Mouse (Mus musculus): ENCODE data around the gene Man1c1. TPM values are rescaled to one million over a fixed set of nuclear protein-coding genes. Genes with fewer than 3 reads are reported as not detected.

The Man1c1 gene
- polyA plus RNA-seq (2011; ENCODE audit: insufficient read length, low read depth, missing spikeins): 23.4 and 26.7 TPM in 2 replicates

- peak; percentile 84 for TF ChIP-seq POLR2A (IDR thresholded peaks at IDR 0.05; ENCODE audit: low read depth, low read length)
- no peak for TF ChIP-seq CTCF (IDR thresholded peaks at IDR 0.05; ENCODE audit: borderline replicate concordance, insufficient read depth, low read length)
- H3K4me3 ChIP-seq (ENCODE audit: insufficient read depth, low read length): peak within 1 kb of the TSS; percentile 72
- peaks cover 2% of the 10 kb centered on the region; the same call in 1 of the 2 replicates for H3K4me1 ChIP-seq (ENCODE audit: control insufficient read depth, insufficient read depth, low read length)
- H3K27ac ChIP-seq (ENCODE audit: insufficient read depth, low read length): no peak within 1 kb of the TSS
Measured at GRCm38 (mm10) chr4:134703835-134704546, at the start of gene Man1c1. Man1c1 (minus strand) TSS chr4:134704290.

- TF ChIP-seq CTCF (IDR thresholded peaks at IDR 0.05; ENCODE audit: borderline replicate concordance, insufficient read depth, low read length) (no peak), POLR2A (IDR thresholded peaks at IDR 0.05; ENCODE audit: low read depth, low read length) (no peak)
- Histone ChIP-seq H3K4me1 (ENCODE audit: control insufficient read depth, insufficient read depth, low read length) (0 out of 2 replicates have a peak, but pooled peaks cover 3% of the 10 kb centered on the region), H3K27ac (ENCODE audit: insufficient read depth, low read length) (no peak overlapping the region)
Measured at GRCm38 (mm10) chr4:134753516-134754261, 49.6 kb upstream of the Man1c1 start.

GRCm38 (mm10) chr4:134752911-134753426, 48.9 kb upstream of the Man1c1 start:
- H3K4me1 ChIP-seq (ENCODE audit: control insufficient read depth, insufficient read depth, low read length): no peaks in the 10 kb centered on the region
- H3K4me3 ChIP-seq (ENCODE audit: insufficient read depth, low read length): no peak overlapping the region
- no peak overlapping the region for H3K27ac ChIP-seq (ENCODE audit: insufficient read depth, low read length)
- TF ChIP-seq CTCF (IDR thresholded peaks at IDR 0.05; ENCODE audit: borderline replicate concordance, insufficient read depth, low read length): no peak
- no peak for TF ChIP-seq POLR2A (IDR thresholded peaks at IDR 0.05; ENCODE audit: low read depth, low read length)

More at GRCm38 (mm10) chr4:134753516-134754261, 49.6 kb upstream of the Man1c1 start:
- H3K4me3 ChIP-seq (ENCODE audit: insufficient read depth, low read length): no peak overlapping the region

GRCm38 (mm10) chr4:134751682-134752380, 47.7 kb upstream of the Man1c1 start:
- Histone ChIP-seq H3K4me3 (ENCODE audit: insufficient read depth, low read length) (no peak overlapping the region), H3K4me1 (ENCODE audit: control insufficient read depth, insufficient read depth, low read length) (no peaks in the 10 kb centered on the region), H3K27ac (ENCODE audit: insufficient read depth, low read length) (no peak overlapping the region)
- no peak for TF ChIP-seq CTCF (IDR thresholded peaks at IDR 0.05; ENCODE audit: borderline replicate concordance, insufficient read depth, low read length)
- TF ChIP-seq POLR2A (IDR thresholded peaks at IDR 0.05; ENCODE audit: low read depth, low read length): no peak

GRCm38 (mm10) chr4:134750825-134751224, 46.7 kb upstream of the Man1c1 start:
- H3K27ac ChIP-seq (ENCODE audit: insufficient read depth, low read length): no peak overlapping the region
- H3K4me3 ChIP-seq (ENCODE audit: insufficient read depth, low read length): no peak overlapping the region
- TF ChIP-seq POLR2A (IDR thresholded peaks at IDR 0.05; ENCODE audit: low read depth, low read length): no peak
- no peak for TF ChIP-seq CTCF (IDR thresholded peaks at IDR 0.05; ENCODE audit: borderline replicate concordance, insufficient read depth, low read length)
- H3K4me1 ChIP-seq (ENCODE audit: control insufficient read depth, insufficient read depth, low read length): no peaks in the 10 kb centered on the region

- Histone ChIP-seq H3K27ac (ENCODE audit: insufficient read depth, low read length) (no peak overlapping the region), H3K4me1 (ENCODE audit: control insufficient read depth, insufficient read depth, low read length) (no peaks in the 10 kb centered on the region), H3K4me3 (ENCODE audit: insufficient read depth, low read length) (no peak overlapping the region)
- TF ChIP-seq CTCF (IDR thresholded peaks at IDR 0.05; ENCODE audit: borderline replicate concordance, insufficient read depth, low read length) (no peak), POLR2A (IDR thresholded peaks at IDR 0.05; ENCODE audit: low read depth, low read length) (no peak)
Measured at GRCm38 (mm10) chr4:134750263-134750662, 46.2 kb upstream of the Man1c1 start.

GRCm38 (mm10) chr4:134749301-134750030, 45.4 kb upstream of the Man1c1 start:
- H3K4me1 ChIP-seq (ENCODE audit: control insufficient read depth, insufficient read depth, low read length): peaks cover under 1% of the 10 kb centered on the region; the same call in 1 of the 2 replicates
- H3K27ac ChIP-seq (ENCODE audit: insufficient read depth, low read length): no peak overlapping the region
- H3K4me3 ChIP-seq (ENCODE audit: insufficient read depth, low read length): no peak overlapping the region
- TF ChIP-seq CTCF (IDR thresholded peaks at IDR 0.05; ENCODE audit: borderline replicate concordance, insufficient read depth, low read length) (no peak), POLR2A (IDR thresholded peaks at IDR 0.05; ENCODE audit: low read depth, low read length) (no peak)

GRCm38 (mm10) chr4:134745900-134746661, 42.0 kb upstream of the Man1c1 start:
- H3K4me3 ChIP-seq (ENCODE audit: insufficient read depth, low read length): no peak overlapping the region
- no peak for TF ChIP-seq POLR2A (IDR thresholded peaks at IDR 0.05; ENCODE audit: low read depth, low read length)
- peak; percentile 49; the same call in 1 of the 2 replicates for TF ChIP-seq CTCF (IDR thresholded peaks at IDR 0.05; ENCODE audit: borderline replicate concordance, insufficient read depth, low read length)
- peaks cover 4% of the 10 kb centered on the region for H3K4me1 ChIP-seq (ENCODE audit: control insufficient read depth, insufficient read depth, low read length)

More at GRCm38 (mm10) chr4:134745900-134746661, 42.0 kb upstream of the Man1c1 start:
- H3K27ac ChIP-seq (ENCODE audit: insufficient read depth, low read length): no peak overlapping the region
